Mouse (Mus musculus) small intestine, adult 2 months (tissue): Measurements from ENCODE around the gene Snx29.

Experiments
- CTCF ChIP-seq: fragments of 200-500 bp; IDR thresholded peaks from 2 replicates; pipeline ENCODE4 v1.5.1; 2012; ENCODE audit warnings: low read depth, mild to moderate bottlenecking, control low read depth, inconsistent platforms, low read length, moderate library complexity, mixed read lengths; ENCODE audit not compliant: insufficient replicate concordance, insufficient read length; ENCODE audit errors: extremely low read depth
- POLR2A ChIP-seq: fragments of 200-500 bp; IDR thresholded peaks from 2 replicates; pipeline ENCODE4 v1.6.1; 2012; ENCODE audit warnings: low read depth, mild to moderate bottlenecking, control low read depth, inconsistent platforms, low read length, moderate library complexity

DNA sequence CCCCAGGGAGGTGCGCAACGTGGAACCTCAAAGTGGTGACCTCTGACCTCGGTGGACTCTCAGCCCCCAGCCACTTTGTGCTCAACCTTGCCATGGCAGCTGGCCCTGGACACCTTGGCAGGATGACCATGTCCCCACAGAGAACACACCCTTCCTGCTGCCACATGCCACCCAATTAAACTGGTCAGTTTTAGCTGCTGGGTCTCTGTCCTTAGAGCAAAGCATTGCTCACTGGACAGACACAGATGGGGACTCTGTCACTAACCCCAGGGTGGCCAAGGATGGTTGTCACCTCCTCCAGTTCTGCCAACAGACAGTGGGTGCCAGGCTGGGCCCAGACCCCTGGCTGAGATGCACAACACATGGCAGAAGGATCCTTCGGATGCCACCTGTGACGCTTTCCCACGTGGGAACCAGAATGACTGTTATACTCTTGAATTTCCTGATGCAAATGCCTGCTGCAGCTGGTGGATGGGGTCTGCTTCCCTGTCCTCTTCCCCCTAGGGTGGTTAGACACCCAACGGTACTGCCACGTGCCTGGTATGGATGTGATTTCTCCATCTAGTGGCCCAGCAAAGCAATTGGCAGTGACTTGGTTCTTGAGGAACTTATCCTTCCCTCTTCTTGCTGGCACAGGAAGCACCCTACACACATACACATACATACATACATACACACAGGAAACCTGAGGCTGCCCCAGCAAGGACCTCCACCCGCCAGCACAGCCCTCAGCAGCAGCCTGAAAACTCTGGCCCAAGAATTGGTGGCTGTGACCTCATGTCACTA is 432.8 kb downstream of the Snx29 start:
- TF ChIP-seq CTCF (no peak), POLR2A (no peak)
